Mouse (Mus musculus): ENCODE results near the gene Galm.

The Galm gene

GRCm38 (mm10) chr17:80127331-80128251 lies at the start of gene Galm:
TSS of gene Galm (plus strand) at chr17:80127471.
- DNase-seq (ENCODE audit: low read depth), result peak; percentile 64

GRCm38 (mm10) chr17:80078726-80079125 lies 48.5 kb upstream of the Galm start:
- DNase-seq (ENCODE audit: low read depth), result peak; percentile 82

- DNase-seq (ENCODE audit: low read depth), result no peak
These were observed 44.0 kb upstream of the Galm start for GRCm38 (mm10) chr17:80083223-80083622.

- DNase-seq (ENCODE audit: low read depth), result no peak
These were observed 42.8 kb upstream of the Galm start for GRCm38 (mm10) chr17:80084424-80084823.

- DNase-seq (ENCODE audit: low read depth), result no peak
These were observed 40.7 kb upstream of the Galm start for GRCm38 (mm10) chr17:80086591-80086990.

GRCm38 (mm10) chr17:80088168-80088567 lies 39.1 kb upstream of the Galm start:
- DNase-seq (ENCODE audit: low read depth), result no peak

- no peak for DNase-seq (ENCODE audit: low read depth)
These were observed 36.7 kb upstream of the Galm start for GRCm38 (mm10) chr17:80090551-80090950.

- no peak for DNase-seq (ENCODE audit: low read depth)
These were observed 35.3 kb upstream of the Galm start for GRCm38 (mm10) chr17:80091879-80092549.

GRCm38 (mm10) chr17:80095254-80095899 lies 31.9 kb upstream of the Galm start:
- no peak for DNase-seq (ENCODE audit: low read depth)

- DNase-seq (ENCODE audit: low read depth), result no peak
These were observed 31.1 kb upstream of the Galm start for GRCm38 (mm10) chr17:80096043-80096719.

GRCm38 (mm10) chr17:80096720-80097114 lies 30.6 kb upstream of the Galm start:
- no peak for DNase-seq (ENCODE audit: low read depth)

- no peak for DNase-seq (ENCODE audit: low read depth)
These were observed 30.1 kb upstream of the Galm start for GRCm38 (mm10) chr17:80097221-80097620.

- peak; percentile 57 for DNase-seq (ENCODE audit: low read depth)
These were observed 27.4 kb upstream of the Galm start for GRCm38 (mm10) chr17:80099823-80100222.

GRCm38 (mm10) chr17:80105348-80105978 lies 21.8 kb upstream of the Galm start:
- no peak for DNase-seq (ENCODE audit: low read depth)

- DNase-seq (ENCODE audit: low read depth), result no peak
These were observed 14.5 kb upstream of the Galm start for GRCm38 (mm10) chr17:80112665-80113305.

GRCm38 (mm10) chr17:80113468-80113867 lies 13.8 kb upstream of the Galm start:
- DNase-seq (ENCODE audit: low read depth), result no peak

- DNase-seq (ENCODE audit: low read depth), result no peak
These were observed 6.9 kb upstream of the Galm start for GRCm38 (mm10) chr17:80120396-80120795.

- no peak for DNase-seq (ENCODE audit: low read depth)
These were observed 5.4 kb upstream of the Galm start for GRCm38 (mm10) chr17:80121833-80122232.

GRCm38 (mm10) chr17:80124985-80125750 lies 2.1 kb upstream of the Galm start:
- DNase-seq (ENCODE audit: low read depth), result no peak

GRCm38 (mm10) chr17:80126166-80126565 lies 1.1 kb upstream of the Galm start:
- DNase-seq (ENCODE audit: low read depth), result no peak

Data from NIH3T3 (cell line).